Mouse (Mus musculus): ENCODE measurements around the gene Cacna2d1. TPM values are rescaled to one million over a fixed set of nuclear protein-coding genes. Genes with fewer than 3 reads are reported as not detected.

Cacna2d1 gene
- polyA plus RNA-seq, 1 experiment, result 6.2 TPM

Other genes starting within 250 kb of the Cacna2d1 start
- gene Speer4c, start 220.4 kb upstream of the Cacna2d1 start, polyA plus RNA-seq (2012; rRNA removed), result not detected in 2 replicates